Mouse (Mus musculus): Measurements from ENCODE around the gene Kdm6b. TPM values are rescaled to one million over a fixed set of nuclear protein-coding genes. Genes with fewer than 3 reads are reported as not detected.

Gene Kdm6b
- polyA plus RNA-seq, 2 experiments = 1.4 to 2.9 TPM

DNA sequence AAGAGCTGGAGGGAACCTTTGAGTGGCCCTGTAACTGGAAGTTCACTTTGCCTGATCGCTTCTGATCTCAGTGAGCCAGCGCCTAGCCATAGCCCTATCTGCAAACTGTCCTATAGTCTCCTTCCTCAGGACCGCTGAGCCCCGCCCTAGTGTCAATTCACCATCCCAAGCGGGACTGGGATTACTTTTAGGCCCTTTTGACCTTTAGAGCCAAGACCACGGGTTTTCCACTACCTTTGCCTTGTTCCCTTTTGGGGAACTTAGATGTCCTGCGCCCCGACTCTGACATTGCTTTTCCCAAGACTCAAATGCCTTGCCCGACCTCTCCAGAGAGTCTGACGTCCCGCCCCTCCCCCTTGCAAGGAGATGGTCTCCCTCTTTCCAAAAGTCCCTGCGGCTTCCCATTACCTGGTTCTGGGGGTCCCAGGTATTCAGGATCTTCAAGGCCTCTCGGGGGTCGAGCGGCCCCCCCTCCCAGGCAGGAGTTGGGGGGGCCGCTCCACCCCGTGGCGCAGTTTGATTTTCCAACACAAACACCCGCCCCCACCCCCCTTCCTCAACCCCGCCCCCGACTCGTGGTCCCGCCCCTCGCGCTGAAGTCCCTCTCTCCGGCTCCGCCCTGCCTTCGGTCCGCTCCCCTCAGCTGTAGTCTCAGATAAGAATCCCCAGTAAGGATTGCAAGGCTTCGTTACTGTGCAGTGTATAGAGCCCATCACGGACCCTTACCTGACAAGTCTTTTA is 6.5 kb upstream of the Kdm6b start:
- H3K27me3 ChIP-seq (ENCODE audit: control insufficient read depth, insufficient read depth, low read length) = peaks cover 39% of the 10 kb centered on the region
- TF ChIP-seq CTCF (IDR thresholded peaks at IDR 0.05; ENCODE audit: low read depth) = no peak
- TF ChIP-seq EP300 (IDR thresholded peaks at IDR 0.05; ENCODE audit: low read depth) = no peak
- peak overlapping the region; percentile 80 for H3K4me2 ChIP-seq (ENCODE audit: low read depth)
- 2% methylated on average over 31 of the region's 31 CpGs for WGBS (ENCODE audit: insufficient replicate concordance)
- H3K4me3 ChIP-seq (ENCODE audit: insufficient read depth in 1 of 2, low read depth in 2 of 2, low read length in 2 of 2) = peak overlapping the region; percentile 33 to 49
- peak in 2 of 3 experiments; percentile 60 to 66 for DNase-seq (ENCODE audit: low read depth in 3 of 3, low spot score in 3 of 3)
- no peaks in the 10 kb centered on the region for H3K36me3 ChIP-seq (replicated peaks; ENCODE audit: control insufficient read depth, insufficient read depth, low read depth)
- ATAC-seq (ENCODE audit: insufficient read depth) = peak; percentile 62
- no peaks in the 10 kb centered on the region for H3K9me3 ChIP-seq (ENCODE audit: control insufficient read depth, low read length)
- H3K27ac ChIP-seq = no peak overlapping the region; the same call in 1 of the 2 replicates
- H3K4me1 ChIP-seq (replicated peaks; ENCODE audit: control insufficient read depth in 2 of 2, insufficient read depth in 2 of 2, low read length in 1 of 2) = peaks cover 21 to 47% of the 10 kb centered on the region in 2 experiments
- H3K9ac ChIP-seq (replicated peaks) = no peak overlapping the region; the same call in 1 of the 2 replicates

DNA sequence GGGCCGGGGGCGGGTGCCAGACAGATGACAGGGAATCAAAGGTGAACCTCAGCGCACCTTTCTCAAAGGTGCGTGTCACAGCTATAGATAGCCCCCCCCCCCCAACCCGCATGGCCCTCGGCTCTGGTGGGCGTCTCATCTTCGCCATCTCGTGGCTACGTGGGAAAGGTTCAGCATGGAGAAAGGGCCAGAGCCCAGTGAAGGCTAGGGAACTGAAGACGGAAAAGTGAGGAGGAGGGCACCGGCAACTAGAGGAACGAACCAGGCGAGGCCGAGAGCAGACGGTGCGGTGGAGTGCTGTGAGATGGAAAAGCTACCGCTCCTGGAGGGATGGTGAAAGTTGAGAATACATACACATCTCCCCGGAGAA is 6.0 kb upstream of the Kdm6b start:
- Histone ChIP-seq H3K4me1 (replicated peaks; ENCODE audit: control insufficient read depth in 2 of 2, insufficient read depth in 2 of 2, low read length in 1 of 2) (peaks cover 21 to 48% of the 10 kb centered on the region in 2 experiments), H3K36me3 (replicated peaks; ENCODE audit: control insufficient read depth, insufficient read depth, low read depth) (no peaks in the 10 kb centered on the region), H3K4me2 (ENCODE audit: low read depth) (peak overlapping the region; percentile 80), H3K27me3 (ENCODE audit: control insufficient read depth, insufficient read depth, low read length) (peaks cover 39% of the 10 kb centered on the region), H3K9me3 (ENCODE audit: control insufficient read depth, low read length) (no peaks in the 10 kb centered on the region), H3K9ac (replicated peaks) (peak overlapping the region; percentile 40; the same call in 1 of the 2 replicates), H3K27ac (peak overlapping the region; percentile 60), H3K4me3 (ENCODE audit: insufficient read depth in 1 of 2, low read depth in 2 of 2, low read length in 2 of 2) (peak overlapping the region; percentile 33 to 49)
- no peak for ATAC-seq (ENCODE audit: insufficient read depth)
- no peak for DNase-seq (ENCODE audit: low read depth in 3 of 3, low spot score in 3 of 3)
- WGBS (ENCODE audit: insufficient replicate concordance) = under 1% methylated on average over 19 of the region's 19 CpGs
- TF ChIP-seq EP300 (IDR thresholded peaks at IDR 0.05; ENCODE audit: low read depth) = no peak
- peak; percentile 57 for TF ChIP-seq CTCF (IDR thresholded peaks at IDR 0.05; ENCODE audit: low read depth)

- DNase-seq (ENCODE audit: low read depth in 3 of 3, low spot score in 3 of 3) (peak; percentile 88 to 93 (median 90)), ATAC-seq (ENCODE audit: insufficient read depth) (peak; percentile 76)
- peak overlapping the region; percentile 80 for H3K4me2 ChIP-seq (ENCODE audit: low read depth)
- H3K27ac ChIP-seq = peak overlapping the region; percentile 60
- TF ChIP-seq CTCF (IDR thresholded peaks at IDR 0.05; ENCODE audit: low read depth) (peak; percentile 17; the same call in 1 of the 2 replicates), EP300 (IDR thresholded peaks at IDR 0.05; ENCODE audit: low read depth) (no peak)
- H3K27me3 ChIP-seq (ENCODE audit: control insufficient read depth, insufficient read depth, low read length) = peaks cover 39% of the 10 kb centered on the region
- H3K9me3 ChIP-seq (ENCODE audit: control insufficient read depth, low read length) = no peaks in the 10 kb centered on the region
- peak overlapping the region; percentile 54 for H3K9ac ChIP-seq (replicated peaks)
- H3K4me1 ChIP-seq (replicated peaks; ENCODE audit: control insufficient read depth in 2 of 2, insufficient read depth in 2 of 2, low read length in 1 of 2) = peaks cover 21 to 48% of the 10 kb centered on the region in 2 experiments
- no peaks in the 10 kb centered on the region for H3K36me3 ChIP-seq (replicated peaks; ENCODE audit: control insufficient read depth, insufficient read depth, low read depth)
- peak overlapping the region; percentile 33 to 49 for H3K4me3 ChIP-seq (ENCODE audit: insufficient read depth in 1 of 2, low read depth in 2 of 2, low read length in 2 of 2)
- WGBS (ENCODE audit: insufficient replicate concordance) = under 1% methylated on average over 45 of the region's 45 CpGs
Observed at GRCm38 (mm10) chr11:69418481-69419442, 5.3 kb upstream of the Kdm6b start.

GRCm38 (mm10) chr11:69417449-69418384 is 4.2 kb upstream of the Kdm6b start:
- H3K9ac ChIP-seq (replicated peaks) = peak overlapping the region; percentile 54
- DNase-seq (ENCODE audit: low read depth in 3 of 3, low spot score in 3 of 3) (peak in 1 of 3 experiments; percentile 69), ATAC-seq (ENCODE audit: insufficient read depth) (peak; percentile 14)
- peak overlapping the region; percentile 80 for H3K4me2 ChIP-seq (ENCODE audit: low read depth)
- H3K4me1 ChIP-seq (replicated peaks; ENCODE audit: control insufficient read depth in 2 of 2, insufficient read depth in 2 of 2, low read length in 1 of 2) = peaks cover 21 to 54% of the 10 kb centered on the region in 2 experiments
- H3K4me3 ChIP-seq (ENCODE audit: insufficient read depth in 1 of 2, low read depth in 2 of 2, low read length in 2 of 2) = peak overlapping the region; percentile 33 to 49
- peak overlapping the region; percentile 9; the same call in 1 of the 2 replicates for H3K27ac ChIP-seq
- no peak for TF ChIP-seq EP300 (IDR thresholded peaks at IDR 0.05; ENCODE audit: low read depth)
- TF ChIP-seq CTCF (IDR thresholded peaks at IDR 0.05; ENCODE audit: low read depth) = no peak
- peaks cover 36% of the 10 kb centered on the region for H3K27me3 ChIP-seq (ENCODE audit: control insufficient read depth, insufficient read depth, low read length)
- H3K9me3 ChIP-seq (ENCODE audit: control insufficient read depth, low read length) = no peaks in the 10 kb centered on the region
- 1% methylated on average over 39 of the region's 39 CpGs for WGBS (ENCODE audit: insufficient replicate concordance)
- no peaks in the 10 kb centered on the region for H3K36me3 ChIP-seq (replicated peaks; ENCODE audit: control insufficient read depth, insufficient read depth, low read depth)
